Mouse (Mus musculus) frontal cortex, postnatal 14 days (tissue): ENCODE results near the gene Whrn.

ENCODE experiments used
- DNase-seq, 2 experiments: peaks; one replicate each; pipeline ENCODE4 v3.0.0; 2022; ENCODE audit warnings: low spot score in 2 of 2

The Whrn gene

GRCm38 (mm10) chr4:63383474-63383873 is 112.3 kb downstream of the Whrn start:
- DNase-seq = no peak

GRCm38 (mm10) chr4:63382676-63383369 is 113.0 kb downstream of the Whrn start:
- no peak for DNase-seq

- no peak for DNase-seq
Observed at GRCm38 (mm10) chr4:63377483-63377882, 118.3 kb downstream of the Whrn start.

- no peak for DNase-seq
Observed at GRCm38 (mm10) chr4:63375367-63375766, 120.4 kb downstream of the Whrn start.

- no peak for DNase-seq
Observed at GRCm38 (mm10) chr4:63374331-63374730, 121.5 kb downstream of the Whrn start.

GRCm38 (mm10) chr4:63373404-63373803 is 122.4 kb downstream of the Whrn start:
- no peak for DNase-seq

GRCm38 (mm10) chr4:63371890-63372289 is 123.9 kb downstream of the Whrn start:
- DNase-seq = no peak

- no peak for DNase-seq
Observed at GRCm38 (mm10) chr4:63370897-63371296, 124.9 kb downstream of the Whrn start.

GRCm38 (mm10) chr4:63368577-63368976 is 127.2 kb downstream of the Whrn start:
- DNase-seq = peak; percentile 74 to 90
